Mouse (Mus musculus): Measurements from ENCODE around the gene Cd63.

Cd63 gene

GRCm38 (mm10) chr10:128931441-128931840, 30.7 kb downstream of the Cd63 start:
- no peak for DNase-seq

GRCm38 (mm10) chr10:128933574-128933973, 32.8 kb downstream of the Cd63 start, which contains the start of gene Itga7:
Itga7 (plus strand) TSS chr10:128933818.
- no peak for DNase-seq

- no peak for DNase-seq
Measured at GRCm38 (mm10) chr10:128933976-128934721, 33.4 kb downstream of the Cd63 start.

GRCm38 (mm10) chr10:128934997-128935787, 34.4 kb downstream of the Cd63 start:
- DNase-seq = no peak

- DNase-seq = no peak
Measured at GRCm38 (mm10) chr10:128935826-128936440, 35.1 kb downstream of the Cd63 start.

- no peak for DNase-seq
Measured at GRCm38 (mm10) chr10:128937756-128938390, 37.1 kb downstream of the Cd63 start.

GRCm38 (mm10) chr10:128938457-128938856, 37.7 kb downstream of the Cd63 start:
- peak; percentile 32 for DNase-seq

GRCm38 (mm10) chr10:128938974-128939373, 38.2 kb downstream of the Cd63 start:
- no peak for DNase-seq

GRCm38 (mm10) chr10:128940475-128941061, 39.8 kb downstream of the Cd63 start:
- no peak for DNase-seq

GRCm38 (mm10) chr10:128945675-128946074, 44.9 kb downstream of the Cd63 start:
- DNase-seq = no peak

- DNase-seq = no peak
Measured at GRCm38 (mm10) chr10:128947496-128947895, 46.7 kb downstream of the Cd63 start.

GRCm38 (mm10) chr10:128950208-128950887, 49.6 kb downstream of the Cd63 start:
- DNase-seq = no peak

- DNase-seq = no peak
Measured at GRCm38 (mm10) chr10:128958340-128958739, 57.6 kb downstream of the Cd63 start.

- DNase-seq = no peak
Measured at GRCm38 (mm10) chr10:128960142-128960541, 59.4 kb downstream of the Cd63 start.

GRCm38 (mm10) chr10:128960590-128961584, 60.1 kb downstream of the Cd63 start, which contains the start of gene Mettl7b:
Mettl7b (minus strand) TSS chr10:128960988.
- DNase-seq = peak; percentile 47

Data from layer of hippocampus, adult 9-11 months (tissue).